In the genomic region with DNA sequence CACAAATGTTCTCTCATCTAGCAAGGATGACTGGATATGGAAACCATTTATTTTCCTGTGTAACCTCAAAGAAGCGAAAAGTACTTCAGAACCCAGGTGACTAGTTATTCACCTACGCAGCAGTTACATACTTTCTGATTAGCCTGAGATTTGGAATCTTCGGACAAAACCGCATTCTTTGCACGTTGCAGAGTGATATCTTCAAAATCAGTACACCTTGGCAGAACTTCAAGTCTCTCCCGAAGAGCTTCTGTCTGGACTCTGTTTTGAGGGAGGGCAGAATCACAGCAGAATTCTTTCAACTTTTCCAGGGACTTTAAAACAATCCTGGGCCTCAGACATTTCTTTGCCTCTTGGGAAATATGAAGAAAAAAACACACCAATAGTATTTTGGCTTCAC, we compare ENCODE assay signal across 44 mouse cellular contexts. TPM values are rescaled to one million over a fixed set of nuclear protein-coding genes. Genes with fewer than 3 reads are reported as not detected.
"Had no signal": no experiment of that assay in that cellular context is flagged by ENCODE, and none has a peak within 500 bp of the region (broad histone marks: within the 10 kb centered on the region; RNA-seq: fewer than 3 reads in every experiment).

No protein-coding gene starts in this region.

- H3K9me3 ChIP-seq: heart, embryonic 10.5 days; heart, embryonic 12.5 days; heart, embryonic 13.5 days; heart, embryonic 15.5 days; hindbrain, embryonic 10.5 days; hindbrain, embryonic 12.5 days; hindbrain, embryonic 13.5 days; hindbrain, embryonic 15.5 days; intestine, embryonic 15.5 days; kidney, embryonic 15.5 days had no signal

- ATAC-seq: hindbrain, postnatal 0 days; inflammation-experienced regulatory T-cells, adult 6 months; intestine, embryonic 15.5 days; intestine, embryonic 16.5 days; intestine, postnatal 0 days had no signal

- H3K4me3 ChIP-seq: heart, embryonic 10.5 days; heart, embryonic 12.5 days; heart, embryonic 13.5 days; heart, embryonic 15.5 days; hindbrain, embryonic 10.5 days; hindbrain, embryonic 12.5 days; hindbrain, embryonic 13.5 days; hindbrain, embryonic 15.5 days; intestine, embryonic 15.5 days; kidney, embryonic 15.5 days; layer of hippocampus, adult 2 months; left cerebral cortex, adult 2 months had no signal

- H3K9ac ChIP-seq: heart, embryonic 12.5 days; heart, embryonic 13.5 days; heart, embryonic 15.5 days; hindbrain, embryonic 12.5 days; hindbrain, embryonic 13.5 days; hindbrain, embryonic 14.5 days; hindbrain, embryonic 15.5 days; intestine, embryonic 15.5 days; kidney, embryonic 15.5 days had no signal

- H3K4me2 ChIP-seq: heart, embryonic 11.5 days; heart, embryonic 12.5 days; heart, embryonic 13.5 days; heart, embryonic 15.5 days; hindbrain, embryonic 12.5 days; hindbrain, embryonic 13.5 days; hindbrain, embryonic 14.5 days; hindbrain, embryonic 15.5 days; intestine, embryonic 15.5 days; kidney, embryonic 15.5 days had no signal

- H3K27ac ChIP-seq: heart, embryonic 10.5 days; heart, embryonic 13.5 days; heart, embryonic 15.5 days; hindbrain, embryonic 10.5 days; hindbrain, embryonic 12.5 days; hindbrain, embryonic 13.5 days; hindbrain, embryonic 14.5 days; hindbrain, embryonic 15.5 days; hindbrain, postnatal 0 days; intestine, embryonic 15.5 days; kidney, embryonic 15.5 days; kidney, postnatal 0 days; layer of hippocampus, adult 2 months; left cerebral cortex, adult 2 months had no signal

- DNase-seq: heart, postnatal 10 days; heart, postnatal 14 days; heart, postnatal 36 days; heart, postnatal 4 days; kidney, adult 11 months; kidney, adult 18-20 months; kidney, adult 2 months; kidney, adult 8-10 months; kidney, adult 9 months; kidney, postnatal 10 days; kidney, postnatal 14 days; kidney, postnatal 25 days; kidney, postnatal 36 days; kidney, postnatal 4 days; layer of hippocampus, adult 9-11 months; layer of hippocampus, postnatal 36 days had no signal

- H3K27me3 ChIP-seq: heart, embryonic 12.5 days; heart, embryonic 13.5 days; heart, embryonic 15.5 days; hindbrain, embryonic 12.5 days; hindbrain, embryonic 13.5 days; hindbrain, embryonic 15.5 days; intestine, embryonic 15.5 days; kidney, embryonic 15.5 days had no signal

RNA-seq across cellular contexts. Expression of gene Gm20379, which starts 45.3 kb away (rescaled TPM):
- total RNA-seq: heart, postnatal 10 days; heart, postnatal 14 days; heart, postnatal 25 days; heart, postnatal 36 days; heart, postnatal 4 days; hematopoietic stem cell, adult 5-6 weeks; hindbrain, postnatal 0 days; layer of hippocampus, adult 18-20 months; layer of hippocampus, adult 2 months; layer of hippocampus, adult 8-10 months; layer of hippocampus, postnatal 10 days; layer of hippocampus, postnatal 14 days; layer of hippocampus, postnatal 25 days; layer of hippocampus, postnatal 36 days; left cerebral cortex, adult 18-20 months; left cerebral cortex, adult 2 months had no signal
- polyA plus RNA-seq: kidney, adult 2 months; large intestine, adult 2 months had no signal
